Mouse (Mus musculus) embryonic stem cell, embryonic (primary cell): Measurements from ENCODE around the gene Ptprcap.

Experiments used
- CTCF ChIA-PET, 4 experiments: fragments of 300-600 bp in 2 of 4; fragments of 350-600 bp in 2 of 4; sonication (Branson Sonifier 250); formaldehyde crosslinking; loops; one replicate each; lab custom pipeline; 2022; ENCODE audit warnings: inconsistent platforms in 2 of 4; lab: Charles Lee
- POLR2A ChIA-PET, 4 experiments: fragments of 300-600 bp in 2 of 4; fragments of 350-600 bp in 2 of 4; sonication (Branson Sonifier 250); formaldehyde crosslinking; loops; one replicate each; lab custom pipeline; 2022; ENCODE audit warnings: antibody characterized with exemption in 4 of 4, inconsistent platforms in 1 of 4; lab: Charles Lee

The Ptprcap gene

GRCm38 (mm10) chr19:4163543-4163887, 10.1 kb downstream of the Ptprcap start:
- CTCF ChIA-PET = interaction anchor here in 3 of 4 experiments (0.6 to 1.9 kb wide), 9 partner anchors 8 to 201 kb away, joined by 3 to 7 read pairs (median 4); partner anchors contain the start of genes Ppp1ca (in 2 of the 3) and Ndufv1 (in 1 of the 3)
- POLR2A ChIA-PET = interaction anchor here in 3 of 4 experiments (0.5 to 4.8 kb wide), 56 partner anchors 9 to 456 kb away, joined by 3 to 27 read pairs (median 5); partner anchors contain the start of genes Ptprcap (in 3 of the 3), Aip (in 2 of the 3), Carns1 (in 2 of the 3) and Cdk2ap2 (in 2 of the 3)

GRCm38 (mm10) chr19:4164100-4164499, 10.7 kb downstream of the Ptprcap start:
- ChIA-PET POLR2A (interaction anchor here in 3 of 4 experiments (0.5 to 4.8 kb wide), 50 partner anchors 8 to 456 kb away, joined by 3 to 27 read pairs (median 6); partner anchors contain the start of genes Ptprcap (in 3 of the 3), Aip (in 2 of the 3), Carns1 (in 2 of the 3) and Cdk2ap2 (in 2 of the 3)), CTCF (interaction anchor here in 3 of 4 experiments (0.7 to 1.9 kb wide), 4 partner anchors 28 to 151 kb away, joined by 3 to 7 read pairs (median 4); partner anchors contain the start of genes Ppp1ca (in 2 of the 3) and Ndufv1 (in 1 of the 3))

GRCm38 (mm10) chr19:4164721-4165120, 11.3 kb downstream of the Ptprcap start:
- CTCF ChIA-PET = interaction anchor here in 2 of 4 experiments (1.5 to 1.9 kb wide), 2 partner anchors 27 kb away, joined by 3 to 7 read pairs; partner anchors contain the start of gene Ppp1ca (in 2 of the 2)

GRCm38 (mm10) chr19:4166678-4167476, 13.5 kb downstream of the Ptprcap start:
- ChIA-PET CTCF (interaction anchor here in 3 of 4 experiments (0.6 to 1.7 kb wide), 4 partner anchors 25 to 146 kb away, joined by 3 to 14 read pairs (median 4); partner anchors contain the start of gene Ppp1ca (in 1 of the 3)), POLR2A (interaction anchor here in 3 of 4 experiments (0.7 to 2.9 kb wide), 32 partner anchors 8 to 154 kb away, joined by 3 to 16 read pairs (median 4); partner anchors contain the start of genes Carns1 (in 2 of the 3), Ppp1ca (in 2 of the 3), Rad9a (in 2 of the 3) and Cdk2ap2 (in 1 of the 3))

More at GRCm38 (mm10) chr19:4164721-4165120, 11.3 kb downstream of the Ptprcap start:
- POLR2A ChIA-PET = interaction anchor here in 3 of 4 experiments (0.6 to 4.8 kb wide), 25 partner anchors 8 to 397 kb away, joined by 3 to 27 read pairs (median 8); partner anchors contain the start of genes Ptprcap (in 3 of the 3), Ppp1ca (in 2 of the 3), Rad9a (in 2 of the 3) and AC109138.7 (in 1 of the 3)

- POLR2A ChIA-PET = interaction anchor here (0.6 to 4.9 kb wide), 73 partner anchors 9 to 1126 kb away, joined by 3 to 47 read pairs (median 4); partner anchors contain the start of genes Ppp1ca (in 4 of the 4), Aip (in 3 of the 4), Gm49405 (in 2 of the 4) and Gstp2 (in 2 of the 4)
- CTCF ChIA-PET = interaction anchor here (0.5 to 2.2 kb wide), 39 partner anchors 10 to 1253 kb away, joined by 3 to 12 read pairs (median 4); partner anchors contain the start of genes Aip (in 2 of the 4), Ppp1ca (in 2 of the 4), Rad9a (in 2 of the 4) and Ankrd13d (in 1 of the 4)
Measured at GRCm38 (mm10) chr19:4169378-4169784, 16.0 kb downstream of the Ptprcap start.

- ChIA-PET POLR2A (interaction anchor here (0.6 to 4.9 kb wide), 79 partner anchors 8 to 1125 kb away, joined by 3 to 47 read pairs (median 4); partner anchors contain the start of genes Ppp1ca (in 4 of the 4), Aip (in 3 of the 4), Rad9a (in 3 of the 4) and Cdk2ap2 (in 2 of the 4)), CTCF (interaction anchor here (0.5 to 2.2 kb wide), 38 partner anchors 9 to 1252 kb away, joined by 3 to 12 read pairs (median 4); partner anchors contain the start of genes Ppp1ca (in 3 of the 4), Aip (in 2 of the 4), Rad9a (in 2 of the 4) and Cdk2ap2 (in 1 of the 4))
Measured at GRCm38 (mm10) chr19:4169810-4170209, 16.4 kb downstream of the Ptprcap start.

- CTCF ChIA-PET = interaction anchor here in 3 of 4 experiments (0.7 to 2.2 kb wide), 13 partner anchors 8 to 119 kb away, joined by 3 to 12 read pairs (median 5); partner anchors contain the start of genes Ppp1ca (in 3 of the 3), Rad9a (in 1 of the 3), Rps6kb2 (in 1 of the 3) and Tbc1d10c (in 1 of the 3)
- POLR2A ChIA-PET = interaction anchor here (0.6 to 4.9 kb wide), 38 partner anchors 8 to 217 kb away, joined by 3 to 47 read pairs (median 6); partner anchors contain the start of genes Aip (in 2 of the 4), Cdk2ap2 (in 2 of the 4), Gstp2 (in 2 of the 4) and Ppp1ca (in 2 of the 4)
Measured at GRCm38 (mm10) chr19:4170723-4171392, 17.5 kb downstream of the Ptprcap start.

- CTCF ChIA-PET = interaction anchor here in 2 of 4 experiments (0.5 to 2.6 kb wide), 5 partner anchors 9 to 697 kb away, joined by 4 to 7 read pairs (median 4); partner anchors contain the start of gene Rps6kb2 (in 1 of the 2)
- POLR2A ChIA-PET = interaction anchor here in 3 of 4 experiments (0.6 to 4.9 kb wide), 26 partner anchors 8 to 216 kb away, joined by 3 to 47 read pairs (median 4); partner anchors contain the start of genes Ppp1ca (in 3 of the 3), Aip (in 1 of the 3), Ankrd13d (in 1 of the 3) and Cdk2ap2 (in 1 of the 3)
Measured at GRCm38 (mm10) chr19:4171393-4172290, 18.2 kb downstream of the Ptprcap start.

GRCm38 (mm10) chr19:4172925-4173324, 19.5 kb downstream of the Ptprcap start:
- ChIA-PET POLR2A (interaction anchor here in 3 of 4 experiments (0.8 to 4.9 kb wide), 16 partner anchors 9 to 160 kb away, joined by 3 to 47 read pairs (median 4); partner anchors contain the start of genes Cdk2ap2 (in 2 of the 3), Ppp1ca (in 2 of the 3), Rps6kb2 (in 2 of the 3) and Gstp2 (in 1 of the 3)), CTCF (interaction anchor here in 2 of 4 experiments (0.7 to 2.6 kb wide), 6 partner anchors 10 to 160 kb away, joined by 3 to 7 read pairs (median 4); partner anchors contain the start of genes Aip (in 1 of the 2) and Rps6kb2 (in 1 of the 2))

GRCm38 (mm10) chr19:4175368-4175947, 22.1 kb downstream of the Ptprcap start, which contains the start of gene Carns1:
Gene Carns1, minus strand, starts transcription at chr19:4175479.
- CTCF ChIA-PET = interaction anchor here in 3 of 4 experiments (0.6 to 1.7 kb wide), 8 partner anchors 10 to 163 kb away, joined by 3 to 7 read pairs (median 4); partner anchors contain the start of genes Ppp1ca (in 2 of the 3), Aip (in 1 of the 3) and Ndufv1 (in 1 of the 3)
- POLR2A ChIA-PET = interaction anchor here in 3 of 4 experiments (0.6 to 4.8 kb wide), 20 partner anchors 8 to 119 kb away, joined by 3 to 35 read pairs (median 4); partner anchors contain the start of genes Ppp1ca (in 2 of the 3), Rad9a (in 2 of the 3), Rps6kb2 (in 2 of the 3) and Aip (in 1 of the 3)

- ChIA-PET CTCF (interaction anchor here in 2 of 4 experiments (0.6 to 1.4 kb wide), 3 partner anchors 11 to 214 kb away, joined by 3 to 7 read pairs (median 4); no protein-coding TSS in a partner anchor), POLR2A (interaction anchor here in 2 of 4 experiments (0.8 to 9.3 kb wide), 9 partner anchors 10 to 59 kb away, joined by 3 to 43 read pairs (median 4); partner anchors contain the start of genes Ppp1ca (in 2 of the 2) and Rad9a (in 1 of the 2))
Measured at GRCm38 (mm10) chr19:4180411-4180810, 27.0 kb downstream of the Ptprcap start.

- ChIA-PET POLR2A (interaction anchor here in 2 of 4 experiments (0.5 to 9.3 kb wide), 12 partner anchors 8 to 327 kb away, joined by 3 to 47 read pairs (median 6); partner anchors contain the start of genes Carns1 (in 1 of the 2), Ppp1ca (in 1 of the 2), Rad9a (in 1 of the 2) and Rps6kb2 (in 1 of the 2)), CTCF (interaction anchor here in 3 of 4 experiments (0.6 to 1.4 kb wide), 4 partner anchors 10 to 829 kb away, joined by 3 to 9 read pairs (median 6); partner anchors contain the start of genes AC109138.7 (in 1 of the 3), Clcf1 (in 1 of the 3) and Ppp1ca (in 1 of the 3))
Measured at GRCm38 (mm10) chr19:4181892-4182291, 28.5 kb downstream of the Ptprcap start.

- ChIA-PET CTCF (interaction anchor here in 2 of 4 experiments (2.2 to 3.1 kb wide), 3 partner anchors 13 to 14 kb away, joined by 5 to 11 read pairs (median 11); no protein-coding TSS in a partner anchor), POLR2A (interaction anchor here in 3 of 4 experiments (0.7 to 9.3 kb wide), 10 partner anchors 10 to 87 kb away, joined by 3 to 47 read pairs (median 24); partner anchors contain the start of genes Aip (in 1 of the 3), Carns1 (in 1 of the 3), Cdk2ap2 (in 1 of the 3) and Rad9a (in 1 of the 3))
Measured at GRCm38 (mm10) chr19:4183689-4184088, 30.3 kb downstream of the Ptprcap start.
